Mouse (Mus musculus): ENCODE data around the gene Hist1h2af. TPM values are rescaled to one million over a fixed set of nuclear protein-coding genes. Genes with fewer than 3 reads are reported as not detected.
"Not testable (repeated sequence)": the region's sequence is repeated elsewhere in the genome, so short reads cannot be mapped to it uniquely, and the experiment has no call there.

Gene Hist1h2af
- polyA plus RNA-seq, 1 experiment from 2014 or later, result 13.8 TPM

- WGBS, result 14% methylated on average over 2 of the region's 2 CpGs
- H3K9ac ChIP-seq (ENCODE audit: low read depth, low read length), result peak overlapping the region; percentile 89
- no peak for ATAC-seq (ENCODE audit: low FRiP score, low TSS enrichment)
Observed at GRCm38 (mm10) chr13:23529480-23530165, 4.1 kb upstream of the Hist1h2af start.

GRCm38 (mm10) chr13:23530181-23530900 lies 3.4 kb upstream of the Hist1h2af start:
- WGBS, result under 1% methylated on average over 20 of the region's 20 CpGs
- Histone ChIP-seq H3K4me3 (ENCODE audit: low read length) (peak overlapping the region; percentile 62), H3K27ac (ENCODE audit: low read depth, low read length) (peak overlapping the region; percentile 99), H3K27me3 (ENCODE audit: control insufficient read depth, insufficient read depth, low read length) (no peaks in the 10 kb centered on the region), H3K4me2 (replicated peaks; ENCODE audit: low read depth, low read length) (peak overlapping the region; percentile 69), H3K36me3 (ENCODE audit: control insufficient read depth, insufficient read depth, low read length) (no peaks in the 10 kb centered on the region), H3K4me1 (ENCODE audit: control insufficient read depth, insufficient read depth, low read length) (peaks cover 13% of the 10 kb centered on the region), H3K9ac (ENCODE audit: low read depth, low read length) (peak overlapping the region; percentile 89), H3K9me3 (ENCODE audit: control insufficient read depth, low read length) (no peaks in the 10 kb centered on the region)
- no peak for ATAC-seq (ENCODE audit: low FRiP score, low TSS enrichment)

More at GRCm38 (mm10) chr13:23529480-23530165, 4.1 kb upstream of the Hist1h2af start:
- Histone ChIP-seq H3K9me3 (ENCODE audit: control insufficient read depth, low read length) (no peaks in the 10 kb centered on the region), H3K4me1 (ENCODE audit: control insufficient read depth, insufficient read depth, low read length) (peaks cover 13% of the 10 kb centered on the region), H3K4me2 (replicated peaks; ENCODE audit: low read depth, low read length) (peak overlapping the region; percentile 69), H3K27ac (ENCODE audit: low read depth, low read length) (peak overlapping the region; percentile 99), H3K4me3 (ENCODE audit: low read length) (peak overlapping the region; percentile 62), H3K36me3 (ENCODE audit: control insufficient read depth, insufficient read depth, low read length) (no peaks in the 10 kb centered on the region), H3K27me3 (ENCODE audit: control insufficient read depth, insufficient read depth, low read length) (no peaks in the 10 kb centered on the region)

GRCm38 (mm10) chr13:23530901-23531875 lies 2.5 kb upstream of the Hist1h2af start, which contains the start of gene Hist1h4h:
TSS of gene Hist1h4h (plus strand) at chr13:23531050.
- Histone ChIP-seq H3K4me1 (ENCODE audit: control insufficient read depth, insufficient read depth, low read length) (peaks cover 14% of the 10 kb centered on the region), H3K9me3 (ENCODE audit: control insufficient read depth, low read length) (no peaks in the 10 kb centered on the region), H3K36me3 (ENCODE audit: control insufficient read depth, insufficient read depth, low read length) (no peaks in the 10 kb centered on the region), H3K4me2 (replicated peaks; ENCODE audit: low read depth, low read length) (peak within 1 kb of the TSS; percentile 69), H3K9ac (ENCODE audit: low read depth, low read length) (peak within 1 kb of the TSS; percentile 89), H3K4me3 (ENCODE audit: low read length) (peak within 1 kb of the TSS; percentile 62), H3K27me3 (ENCODE audit: control insufficient read depth, insufficient read depth, low read length) (no peaks in the 10 kb centered on the region), H3K27ac (ENCODE audit: low read depth, low read length) (peak within 1 kb of the TSS; percentile 99)
- ATAC-seq (ENCODE audit: low FRiP score, low TSS enrichment), result peak; percentile 76
- WGBS, result under 1% methylated on average over 51 of the region's 70 CpGs

- H3K27ac ChIP-seq (ENCODE audit: low read depth, low read length), result peak overlapping the region; percentile 99
- H3K4me2 ChIP-seq (replicated peaks; ENCODE audit: low read depth, low read length), result peak overlapping the region; percentile 69
- H3K4me3 ChIP-seq (ENCODE audit: low read length), result peak overlapping the region; percentile 62
- H3K36me3 ChIP-seq (ENCODE audit: control insufficient read depth, insufficient read depth, low read length), result no peaks in the 10 kb centered on the region
- no peaks in the 10 kb centered on the region for H3K9me3 ChIP-seq (ENCODE audit: control insufficient read depth, low read length)
- ATAC-seq (ENCODE audit: low FRiP score, low TSS enrichment), result no peak
- H3K27me3 ChIP-seq (ENCODE audit: control insufficient read depth, insufficient read depth, low read length), result no peaks in the 10 kb centered on the region
- H3K4me1 ChIP-seq (ENCODE audit: control insufficient read depth, insufficient read depth, low read length), result peaks cover 23% of the 10 kb centered on the region
- WGBS, result 26% methylated on average over 9 of the region's 9 CpGs
- H3K9ac ChIP-seq (ENCODE audit: low read depth, low read length), result peak overlapping the region; percentile 89
Observed at GRCm38 (mm10) chr13:23532262-23533075, 1.2 kb upstream of the Hist1h2af start.

- Histone ChIP-seq H3K4me3 (ENCODE audit: low read length) (peak overlapping the region; percentile 62), H3K9ac (ENCODE audit: low read depth, low read length) (peak overlapping the region; percentile 89), H3K27ac (ENCODE audit: low read depth, low read length) (peak overlapping the region; percentile 99), H3K36me3 (ENCODE audit: control insufficient read depth, insufficient read depth, low read length) (no peaks in the 10 kb centered on the region), H3K9me3 (ENCODE audit: control insufficient read depth, low read length) (no peaks in the 10 kb centered on the region), H3K4me2 (replicated peaks; ENCODE audit: low read depth, low read length) (peak overlapping the region; percentile 69), H3K4me1 (ENCODE audit: control insufficient read depth, insufficient read depth, low read length) (peaks cover 16% of the 10 kb centered on the region), H3K27me3 (ENCODE audit: control insufficient read depth, insufficient read depth, low read length) (no peaks in the 10 kb centered on the region)
- ATAC-seq (ENCODE audit: low FRiP score, low TSS enrichment), result no peak
- under 1% methylated on average over 15 of the region's 15 CpGs for WGBS
Observed at GRCm38 (mm10) chr13:23534368-23535131, 844 bp downstream of the Hist1h2af start.

GRCm38 (mm10) chr13:23535137-23536075 lies 1.7 kb downstream of the Hist1h2af start, which contains the start of gene Hist1h3g:
TSS of gene Hist1h3g (plus strand) at chr13:23535422.
- H3K4me3 ChIP-seq (ENCODE audit: low read length), result peak within 1 kb of the TSS; percentile 62
- H3K4me2 ChIP-seq (replicated peaks; ENCODE audit: low read depth, low read length), result peak within 1 kb of the TSS; percentile 69
- not testable (repeated sequence) for H3K9me3 ChIP-seq (ENCODE audit: control insufficient read depth, low read length); H3K36me3 ChIP-seq (ENCODE audit: control insufficient read depth, insufficient read depth, low read length); H3K27me3 ChIP-seq (ENCODE audit: control insufficient read depth, insufficient read depth, low read length)
- under 1% methylated on average over 44 of the region's 62 CpGs for WGBS
- H3K27ac ChIP-seq (ENCODE audit: low read depth, low read length), result peak within 1 kb of the TSS; percentile 99
- H3K9ac ChIP-seq (ENCODE audit: low read depth, low read length), result peak within 1 kb of the TSS; percentile 89
- peak; percentile 93 for ATAC-seq (ENCODE audit: low FRiP score, low TSS enrichment)
- H3K4me1 ChIP-seq (ENCODE audit: control insufficient read depth, insufficient read depth, low read length), result peaks cover 16% of the 10 kb centered on the region
